Mouse (Mus musculus) E14TG2a.4 (cell line): Measurements from ENCODE around the gene Cntfr.

Source experiments
- CTCF ChIP-seq: conservative IDR thresholded peaks from 2 replicates; pipeline ENCODE4 v1.5.1; 2014; ENCODE audit warnings: low read length
- NANOG ChIP-seq: IDR thresholded peaks from 2 replicates; pipeline ENCODE4 v1.6.1; 2014; ENCODE audit warnings: borderline replicate concordance, low read length, mixed read lengths
- POU5F1 ChIP-seq: IDR thresholded peaks from 2 replicates; pipeline ENCODE4 v1.6.1; 2014; ENCODE audit warnings: low read length, borderline replicate concordance

DNA sequence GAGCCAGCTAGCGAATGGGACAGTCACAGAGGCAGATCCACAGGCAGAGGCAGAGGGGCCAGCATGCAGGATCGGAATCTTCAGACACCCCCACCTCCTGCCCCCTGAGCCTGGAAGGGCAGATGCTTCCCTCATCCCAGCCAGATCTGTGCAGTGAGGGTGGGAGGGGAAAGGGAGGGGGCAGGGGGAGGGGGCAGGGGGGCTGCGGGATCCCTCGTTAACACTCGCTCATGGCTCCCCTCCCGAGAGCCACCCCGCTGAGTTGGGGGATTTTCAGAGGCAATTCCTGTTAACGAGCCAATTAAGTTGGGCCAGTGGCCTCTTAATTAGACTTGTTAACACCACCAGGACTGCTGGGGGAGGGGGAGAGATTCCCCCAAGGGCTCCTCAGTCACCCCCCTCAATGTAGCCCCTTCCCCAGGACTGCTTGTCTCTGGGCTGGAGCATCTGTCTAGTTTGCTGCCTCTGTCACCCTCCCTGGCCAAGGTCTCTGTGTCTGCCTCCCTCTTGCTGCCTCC is 24.9 kb downstream of the Cntfr start:
- TF ChIP-seq CTCF (no peak), NANOG (no peak), POU5F1 (no peak)
